Mouse (Mus musculus) myocyte (in vitro differentiated cells): ENCODE data around the gene Mast4.

Experiments used
- MYOD1 ChIP-seq, 3 experiments: IDR thresholded peaks; one replicate each; pipeline ENCODE4 v1.6.1; 2011; ENCODE audit warnings: control low read depth in 2 of 3, low read depth in 2 of 3, mild to moderate bottlenecking in 2 of 3, moderate library complexity in 1 of 3; ENCODE audit not compliant: insufficient read length in 2 of 3, control insufficient read depth in 1 of 3
- POLR2A ChIP-seq: IDR thresholded peaks from one replicate; pipeline ENCODE4 v1.6.1; 2011; ENCODE audit warnings: low read depth, mild to moderate bottlenecking, control low read depth, moderate library complexity; ENCODE audit not compliant: insufficient read length
- USF1 ChIP-seq: IDR thresholded peaks from one replicate; pipeline ENCODE4 v1.6.1; 2011; ENCODE audit warnings: low read depth, mild to moderate bottlenecking, control low read depth, moderate library complexity

DNA sequence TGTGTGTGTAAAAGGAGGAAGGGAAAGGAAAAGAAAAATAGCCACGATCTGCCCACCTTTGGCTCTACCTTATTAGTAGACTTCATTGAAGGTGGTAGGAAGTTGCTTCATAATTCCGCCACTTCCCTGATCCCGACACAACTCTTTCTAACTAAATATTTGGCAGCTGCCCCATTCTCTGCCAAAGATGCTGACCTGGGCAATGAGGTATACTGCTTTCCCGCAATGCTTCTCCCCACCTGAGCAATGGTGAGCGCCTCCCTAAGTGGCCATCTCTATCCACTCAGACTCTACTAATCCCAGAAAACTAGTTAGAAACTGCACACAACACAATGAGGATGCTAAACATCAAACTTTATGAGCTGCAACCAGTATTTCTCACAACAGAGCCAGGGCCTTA lies 129.1 kb downstream of the Mast4 start:
- TF ChIP-seq POLR2A: no peak
- TF ChIP-seq USF1: no peak
- TF ChIP-seq MYOD1 (IDR thresholded peaks at IDR 0.05; ENCODE audit: control insufficient read depth in 1 of 3, insufficient read length in 2 of 3, low read depth in 2 of 3): no peak
